Mouse (Mus musculus) erythroblast, adult 5-6 weeks (primary cell): ENCODE data around the gene Ddo. TPM values are rescaled to one million over a fixed set of nuclear protein-coding genes. Genes with fewer than 3 reads are reported as not detected.

ENCODE experiments used
- ATAC-seq: replicated peaks from 2 replicates; pipeline ENCODE4 v1.8.0; 2016; ENCODE audit warnings: moderate number of reproducible peaks, mild to moderate bottlenecking, moderate TSS enrichment, inconsistent platforms; ENCODE audit not compliant: poor library complexity, low FRiP score, severe bottlenecking
- total RNA-seq, 2 experiments: library from RNA; stranded (forward) in 1 of 2; stranded (reverse) in 1 of 2; fragments of 150-400 nt in 1 of 2; fragments of 200-764, 138-1000 nt in 1 of 2; gene quantifications; 2 replicates each; pipeline versions ENCODE4 v1.2.3 to v1.2.4; 2015 to 2017; ENCODE audit warnings: low replicate concordance in 2 of 2

The Ddo gene
- total RNA-seq, 2 experiments from 2014 or later, result not detected

DNA sequence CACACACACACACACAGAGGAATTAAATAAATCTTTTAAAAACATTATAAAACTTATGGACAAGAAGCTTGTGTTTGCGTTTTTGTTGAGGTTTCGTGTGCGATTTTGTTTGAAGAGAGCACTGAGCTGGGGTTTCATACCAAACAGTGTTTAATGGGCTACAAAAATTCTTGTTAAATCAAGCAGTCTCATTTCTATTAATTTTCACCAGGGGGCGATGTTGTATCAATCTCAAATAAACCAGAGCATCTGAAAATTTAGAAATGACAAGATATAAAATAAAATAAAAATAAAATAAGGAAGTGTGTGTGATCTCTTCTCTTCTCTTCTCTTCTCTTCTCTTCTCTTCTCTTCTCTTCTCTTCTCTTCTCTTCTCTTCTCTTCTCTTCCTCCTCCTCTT, 19.8 kb downstream of the Ddo start:
- no peak for ATAC-seq

- no peak for ATAC-seq
Measured at GRCm38 (mm10) chr10:40651676-40652075, 21.9 kb downstream of the Ddo start.

- no peak for ATAC-seq
Measured at GRCm38 (mm10) chr10:40665270-40665669, 35.5 kb downstream of the Ddo start.

DNA sequence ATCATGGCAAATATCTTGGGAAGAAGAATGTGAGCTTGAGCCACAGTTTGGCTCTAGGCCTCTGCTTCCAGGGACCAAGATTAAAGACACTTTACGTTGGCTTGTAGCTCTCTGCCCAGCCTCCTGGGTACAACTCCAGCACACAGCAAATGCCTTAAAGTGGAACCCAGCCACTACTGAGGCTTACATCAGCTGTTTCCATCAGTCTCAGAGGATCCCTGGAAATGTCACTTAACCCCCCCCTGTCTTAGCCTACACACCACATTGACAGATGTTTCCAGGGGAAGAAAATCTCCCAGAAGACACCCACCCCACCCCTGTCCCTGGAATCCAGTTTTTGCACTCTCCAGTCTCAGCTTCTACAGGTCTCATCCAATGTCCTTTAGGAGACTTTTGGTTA, 37.1 kb downstream of the Ddo start:
- no peak for ATAC-seq

- no peak for ATAC-seq
Measured at GRCm38 (mm10) chr10:40668640-40669039, 38.8 kb downstream of the Ddo start.

DNA sequence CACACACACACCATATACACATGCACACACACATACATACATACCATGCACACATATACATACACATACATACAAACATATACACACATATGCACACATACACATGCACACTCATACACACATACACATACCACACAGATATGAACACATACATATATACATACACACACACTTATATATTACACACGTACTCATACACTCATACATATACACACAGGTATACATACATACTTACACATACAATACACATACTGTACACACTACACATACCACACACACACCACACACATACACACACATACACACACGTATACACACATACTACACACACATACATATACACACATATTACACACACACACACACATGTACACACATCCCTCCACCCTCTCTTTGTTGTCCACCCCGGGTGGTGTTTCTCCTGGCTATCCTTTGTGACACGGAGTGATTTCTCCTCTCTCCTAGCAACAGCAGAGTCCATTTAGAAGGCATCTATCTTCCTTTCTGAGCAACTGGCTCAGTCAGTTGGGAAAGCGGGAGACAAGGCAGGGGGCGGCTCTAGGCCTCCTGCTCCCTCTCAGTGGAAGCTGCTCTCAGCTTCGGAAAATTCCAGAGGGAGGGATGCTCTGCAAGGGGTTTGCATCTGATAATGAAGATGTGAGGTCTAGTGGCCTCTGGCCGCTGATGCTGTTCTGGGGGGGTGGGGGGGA, 42.9 kb downstream of the Ddo start:
- no peak for ATAC-seq

GRCm38 (mm10) chr10:40673297-40673665, 43.5 kb downstream of the Ddo start:
- no peak for ATAC-seq

DNA sequence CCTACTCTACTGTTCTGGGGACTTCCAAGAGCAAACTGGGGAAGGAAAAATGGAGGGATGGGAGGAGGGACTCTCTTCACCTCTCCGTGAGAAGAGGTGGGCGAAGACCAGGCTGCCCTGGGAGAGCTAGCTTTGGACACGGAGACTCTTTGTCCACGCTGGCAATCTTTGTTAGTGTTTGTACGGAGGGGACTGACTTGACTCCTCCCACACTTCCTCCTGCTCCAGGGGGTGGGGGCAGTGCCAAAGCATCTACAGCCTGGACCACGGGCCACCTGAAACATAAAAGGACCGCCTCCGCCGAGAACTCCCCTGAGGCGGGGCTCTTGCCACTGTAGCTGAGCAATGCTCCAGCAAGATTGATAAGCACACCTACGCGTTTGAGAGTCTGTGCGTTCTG, 44.3 kb downstream of the Ddo start:
- ATAC-seq, result no peak

DNA sequence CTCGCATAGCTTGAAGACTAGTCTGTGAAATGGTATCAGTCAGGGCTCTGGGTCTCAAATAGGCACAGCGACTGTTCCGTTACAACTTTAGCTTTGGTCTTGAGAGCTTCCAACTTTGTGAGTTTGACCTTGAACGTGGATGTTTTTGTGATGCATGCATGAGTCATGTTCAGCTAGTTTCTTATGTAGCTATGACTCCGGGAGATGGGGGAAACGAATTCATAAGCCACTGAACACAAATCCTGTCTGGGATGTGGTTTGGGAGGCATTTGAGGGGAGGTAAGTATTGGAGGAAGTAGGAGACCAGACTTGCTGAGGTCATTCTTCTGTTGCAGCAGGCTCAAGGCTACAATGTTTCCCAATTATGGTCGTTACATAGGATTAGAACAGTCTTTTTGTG, 46.1 kb downstream of the Ddo start:
- ATAC-seq, result no peak

DNA sequence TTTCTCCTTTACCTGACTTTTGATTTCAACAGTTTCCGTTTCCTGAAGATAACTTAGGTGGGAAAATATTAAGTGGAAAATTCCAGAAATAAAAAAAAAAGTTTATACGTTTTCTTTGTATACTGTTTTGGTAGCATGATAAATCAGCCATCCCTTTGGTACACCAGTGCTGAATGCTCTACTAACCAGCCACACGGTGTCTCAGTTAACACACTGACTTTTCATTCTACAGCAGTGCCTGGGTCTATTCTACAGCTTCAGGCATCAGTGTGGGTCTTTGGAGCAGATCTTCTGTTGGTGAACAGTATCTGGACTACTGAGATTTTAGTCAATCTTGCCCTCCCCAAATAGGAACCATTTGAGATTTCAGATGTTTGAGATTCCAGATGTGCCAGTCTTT, 48.7 kb downstream of the Ddo start:
- no peak for ATAC-seq

GRCm38 (mm10) chr10:40682470-40682869, 52.7 kb downstream of the Ddo start:
- no peak for ATAC-seq

GRCm38 (mm10) chr10:40683092-40683867, 53.5 kb downstream of the Ddo start, which contains the start of gene Mettl24:
Mettl24 (plus strand) TSS chr10:40683282.
- ATAC-seq, result no peak

DNA sequence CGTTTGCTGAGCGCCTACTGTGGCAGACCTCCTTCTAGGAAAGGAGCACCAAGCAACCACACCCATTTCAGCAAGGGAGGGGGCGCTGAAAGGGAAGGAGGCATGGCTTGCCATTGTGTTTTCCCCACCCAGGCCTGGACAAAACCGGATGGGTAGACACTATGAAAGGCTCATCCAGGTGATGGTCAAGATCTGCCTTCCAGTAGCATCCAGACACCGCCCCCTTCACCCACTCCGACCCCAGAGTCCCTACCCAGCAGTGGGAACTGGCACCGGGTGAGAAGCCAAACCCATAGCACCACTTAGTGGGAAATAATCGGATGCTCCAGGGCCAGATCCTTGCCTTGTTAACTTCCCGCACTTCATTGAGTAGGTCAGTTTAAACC, 54.0 kb downstream of the Ddo start:
- ATAC-seq, result no peak

DNA sequence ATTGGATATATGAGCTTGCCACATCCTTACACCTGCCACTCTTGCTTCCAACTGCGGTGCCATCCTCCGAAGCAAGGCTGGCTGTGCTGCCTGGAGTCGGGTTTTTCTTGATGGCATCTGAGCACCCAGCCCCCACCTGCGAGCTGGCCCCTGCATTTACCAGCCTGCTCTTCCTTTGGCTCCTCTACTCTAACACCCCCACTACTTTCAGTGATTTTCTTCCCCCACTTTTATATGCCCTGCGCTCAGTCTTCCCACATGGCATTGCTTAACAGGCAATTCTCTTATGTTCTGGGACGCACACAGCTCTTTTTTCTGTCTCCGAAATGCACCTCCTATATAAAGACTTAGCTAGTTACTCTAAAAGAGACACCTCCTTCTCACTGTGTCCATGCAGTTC, 54.5 kb downstream of the Ddo start:
- ATAC-seq, result no peak

DNA sequence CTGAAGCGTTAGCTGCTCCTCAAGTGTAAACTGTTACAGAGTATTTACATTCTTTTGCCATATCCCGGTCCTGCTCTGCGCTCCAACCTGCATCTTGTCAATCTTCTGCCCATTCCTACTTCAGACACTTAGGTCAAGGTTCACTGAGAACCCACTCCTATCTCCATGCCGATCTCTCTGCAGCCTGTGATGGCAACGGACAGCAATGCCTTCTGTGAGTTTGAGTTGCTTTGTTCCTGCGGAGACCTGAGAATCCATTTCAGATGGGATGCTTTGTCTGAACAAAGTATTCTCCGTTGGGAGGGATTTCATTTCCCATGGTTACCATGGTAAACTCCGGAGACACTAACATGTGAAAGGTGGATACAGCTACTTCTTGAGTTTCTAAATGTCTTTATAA, 55.8 kb downstream of the Ddo start:
- no peak for ATAC-seq

- ATAC-seq, result no peak
Measured at GRCm38 (mm10) chr10:40686976-40687375, 57.2 kb downstream of the Ddo start.

- ATAC-seq, result no peak
Measured at GRCm38 (mm10) chr10:40687407-40687806, 57.6 kb downstream of the Ddo start.

- no peak for ATAC-seq
Measured at GRCm38 (mm10) chr10:40688266-40688665, 58.5 kb downstream of the Ddo start.

DNA sequence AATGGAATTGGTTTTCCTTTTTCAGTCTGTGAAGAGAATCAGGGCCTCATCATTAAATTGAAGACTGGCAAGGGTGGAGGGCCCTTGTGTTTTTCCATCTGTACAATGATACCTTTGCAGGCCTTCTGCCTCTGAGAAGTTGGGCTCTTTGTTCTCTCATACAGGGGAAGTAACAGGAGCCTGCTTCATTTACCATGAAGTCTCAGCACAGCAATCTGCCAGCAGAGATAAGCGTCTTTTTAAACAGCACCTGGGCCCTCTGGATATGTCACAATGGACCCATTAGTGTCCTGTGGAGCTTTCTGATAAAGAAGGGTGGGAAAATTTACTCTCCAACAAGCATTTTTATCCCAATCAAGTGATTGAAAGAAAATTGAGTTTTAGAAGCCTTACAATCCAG, 59.1 kb downstream of the Ddo start:
- ATAC-seq, result no peak

DNA sequence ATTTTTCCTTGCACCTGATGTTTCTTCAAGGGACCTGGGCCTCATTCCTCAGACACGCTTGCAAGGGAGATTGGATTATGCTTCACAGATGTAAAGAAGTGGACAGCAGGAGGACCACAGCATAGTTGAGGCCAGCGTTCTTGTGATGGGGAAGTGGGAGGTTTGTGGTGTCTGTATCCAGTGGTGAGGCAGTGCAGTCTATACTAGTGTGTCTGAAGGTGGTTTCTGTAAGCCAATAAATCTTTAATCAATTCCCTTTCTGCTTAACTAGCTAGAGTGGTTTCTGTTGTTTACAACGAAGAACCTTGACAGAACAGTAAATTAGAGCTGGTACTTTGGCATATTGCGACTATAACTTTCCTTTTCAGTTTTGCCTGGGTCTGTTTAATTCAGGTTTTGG, 68.8 kb downstream of the Ddo start:
- no peak for ATAC-seq

DNA sequence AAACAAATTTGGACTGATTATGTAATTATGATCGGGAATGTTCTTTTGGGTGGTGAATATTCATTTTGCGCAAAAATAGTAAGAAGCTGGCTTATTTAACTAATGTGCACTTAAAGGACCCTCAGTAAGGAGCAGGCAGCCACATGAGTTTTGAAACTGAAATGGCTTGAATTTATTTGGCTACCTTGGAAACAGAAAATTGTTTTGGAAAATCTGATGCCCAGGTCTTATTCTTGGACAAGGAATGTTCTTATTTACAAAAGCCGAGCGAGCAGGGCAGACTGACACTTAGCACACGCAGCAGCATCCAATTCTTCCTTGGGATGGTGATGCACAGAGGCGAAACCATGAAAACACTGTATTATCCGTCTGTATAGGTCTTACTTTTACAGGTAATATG, 81.3 kb downstream of the Ddo start:
- ATAC-seq, result no peak
